Mouse (Mus musculus): ENCODE data around the gene Sdk2. TPM values are rescaled to one million over a fixed set of nuclear protein-coding genes. Genes with fewer than 3 reads are reported as not detected.

Gene Sdk2
- total and polyA plus RNA-seq, 3 experiments = 1.2 to 4.8 (median 1.3) TPM

GRCm38 (mm10) chr11:113816439-113816838 is 250.4 kb downstream of the Sdk2 start:
- H3K4me3 ChIP-seq (replicated peaks in 1 of 3; ENCODE audit: low read depth in 2 of 3, low read length in 2 of 3, poor library complexity in 1 of 3) = no peak overlapping the region
- no peak overlapping the region for H3K4me2 ChIP-seq (ENCODE audit: insufficient read depth, low read depth, poor library complexity, severe bottlenecking)

GRCm38 (mm10) chr11:113811546-113812339 is 255.1 kb downstream of the Sdk2 start:
- Histone ChIP-seq H3K4me3 (replicated peaks in 1 of 3; ENCODE audit: low read depth in 2 of 3, low read length in 2 of 3, poor library complexity in 1 of 3) (no peak overlapping the region), H3K4me2 (ENCODE audit: insufficient read depth, low read depth, poor library complexity, severe bottlenecking) (no peak overlapping the region), H3K9ac (ENCODE audit: insufficient read depth, low read depth) (no peak overlapping the region), H3K79me2 (replicated peaks; ENCODE audit: control insufficient read depth, extremely low read depth, insufficient read depth, poor library complexity, severe bottlenecking) (no peaks in the 10 kb centered on the region), H3K36me3 (replicated peaks in 1 of 2; ENCODE audit: control insufficient read depth in 1 of 2, insufficient read depth in 1 of 2, low read length in 1 of 2) (no peaks in the 10 kb centered on the region), H3K9me3 (replicated peaks; ENCODE audit: low read length) (no peaks in the 10 kb centered on the region), H3K27me3 (replicated peaks) (no peaks in the 10 kb centered on the region), H3K4me1 (ENCODE audit: control insufficient read depth in 1 of 2, insufficient read depth in 2 of 2) (no peaks in the 10 kb centered on the region), H3K27ac (ENCODE audit: insufficient read depth, low read depth) (no peak overlapping the region)
- 0 out of 2 replicates have a peak, but pooled peaks have one; percentile 22 for TF ChIP-seq TCF12 (IDR thresholded peaks at IDR 0.05; ENCODE audit: low read depth, low read length)
- TF ChIP-seq PAX5 (IDR thresholded peaks at IDR 0.05; ENCODE audit: low read length) = no peak
- DNase-seq (ENCODE audit: extremely low read depth) = no peak
- in situ Hi-C loops (cut with MboI; ENCODE audit: low pct_ligation_motif_present, low pct_unique_long_range_greater_than_20kb, low sequenced_read_pairs) = loop anchor here (5.0 to 25.0 kb wide), 4 partner anchors 59 to 624 kb away; partner anchors contain the start of gene Cdc42ep4
- dilution Hi-C loops (cut with MboI; ENCODE audit: extremely low pct_ligation_motif_present, extremely low pct_unique_long_range_greater_than_20kb, low sequenced_read_pairs) = no loop called here

More at GRCm38 (mm10) chr11:113816439-113816838, 250.4 kb downstream of the Sdk2 start:
- dilution Hi-C loops (cut with MboI; ENCODE audit: extremely low pct_ligation_motif_present, extremely low pct_unique_long_range_greater_than_20kb, low sequenced_read_pairs) (no loop called here), in situ Hi-C loops (cut with MboI; ENCODE audit: low pct_ligation_motif_present, low pct_unique_long_range_greater_than_20kb, low sequenced_read_pairs) (loop anchor here (25.0 kb wide), 2 partner anchors 529 to 629 kb away; no protein-coding TSS in a partner anchor)
- Histone ChIP-seq H3K27ac (ENCODE audit: insufficient read depth, low read depth) (no peak overlapping the region), H3K9ac (ENCODE audit: insufficient read depth, low read depth) (no peak overlapping the region), H3K79me2 (replicated peaks; ENCODE audit: control insufficient read depth, extremely low read depth, insufficient read depth, poor library complexity, severe bottlenecking) (no peaks in the 10 kb centered on the region), H3K27me3 (replicated peaks) (no peaks in the 10 kb centered on the region), H3K9me3 (replicated peaks; ENCODE audit: low read length) (no peaks in the 10 kb centered on the region), H3K36me3 (replicated peaks in 1 of 2; ENCODE audit: control insufficient read depth in 1 of 2, insufficient read depth in 1 of 2, low read length in 1 of 2) (no peaks in the 10 kb centered on the region), H3K4me1 (ENCODE audit: control insufficient read depth in 1 of 2, insufficient read depth in 2 of 2) (no peaks in the 10 kb centered on the region)
- no peak for DNase-seq (ENCODE audit: extremely low read depth)
- TF ChIP-seq ZKSCAN1 (IDR thresholded peaks at IDR 0.05; ENCODE audit: borderline replicate concordance, low read depth, low read length) = no peak
- TF ChIP-seq KAT2A (IDR thresholded peaks at IDR 0.05; ENCODE audit: insufficient replicate concordance, low read length) = no peak
- TF ChIP-seq CHD2 (IDR thresholded peaks at IDR 0.05; ENCODE audit: low read length) = no peak
- TF ChIP-seq JUN (IDR thresholded peaks at IDR 0.05; ENCODE audit: insufficient read depth, low read depth, low read length) = no peak
- no peak for TF ChIP-seq GABPA (IDR thresholded peaks at IDR 0.05; ENCODE audit: insufficient replicate concordance, low read depth, low read length)
- no peak for TF ChIP-seq IRF4 (IDR thresholded peaks at IDR 0.05; ENCODE audit: low read depth, low read length)
- no peak for TF ChIP-seq MAZ (IDR thresholded peaks at IDR 0.05; ENCODE audit: low read depth, low read length)

Data from CH12.LX (cell line).